Mouse (Mus musculus): ENCODE measurements at regions not wholly inside any gene's neighbourhood (a gene's known extent, or its start where the extent isn't known, plus 50 kb on each side); places are given as distances from the start of the nearest gene placed in this dataset.

GRCm38 (mm10) chr5:128484116-128484515, 51.2 kb upstream of the Tmem132d start:
- TF ChIP-seq POLR2A (IDR thresholded peaks at IDR 0.05; ENCODE audit: low read depth, low read length) (no peak), CTCF (IDR thresholded peaks at IDR 0.05; ENCODE audit: extremely low read depth, insufficient read depth, insufficient read length, insufficient replicate concordance) (no peak)
- 46% methylated on average over 6 of the region's 6 CpGs for WGBS
- Histone ChIP-seq H3K4me3 (ENCODE audit: extremely low read depth, insufficient read depth, insufficient read length) (no peak overlapping the region), H3K4me1 (ENCODE audit: control insufficient read depth, insufficient read depth, insufficient read length) (no peaks in the 10 kb centered on the region), H3K36me3 (ENCODE audit: control insufficient read depth, insufficient read depth, low read length) (no peaks in the 10 kb centered on the region), H3K27ac (ENCODE audit: insufficient read depth, low read length) (no peak overlapping the region), H3K27me3 (ENCODE audit: control insufficient read depth, insufficient read depth, low read length) (no peaks in the 10 kb centered on the region)
- DNase-seq (ENCODE audit: low read depth in 1 of 2, low spot score in 2 of 2), result no peak

- Histone ChIP-seq H3K27me3 (ENCODE audit: control insufficient read depth, insufficient read depth, low read length) (no peaks in the 10 kb centered on the region), H3K4me3 (ENCODE audit: extremely low read depth, insufficient read depth, insufficient read length) (no peak overlapping the region), H3K4me1 (ENCODE audit: control insufficient read depth, insufficient read depth, insufficient read length) (no peaks in the 10 kb centered on the region), H3K36me3 (ENCODE audit: control insufficient read depth, insufficient read depth, low read length) (no peaks in the 10 kb centered on the region), H3K27ac (ENCODE audit: insufficient read depth, low read length) (no peak overlapping the region)
- TF ChIP-seq POLR2A (IDR thresholded peaks at IDR 0.05; ENCODE audit: low read depth, low read length) (no peak), CTCF (IDR thresholded peaks at IDR 0.05; ENCODE audit: extremely low read depth, insufficient read depth, insufficient read length, insufficient replicate concordance) (no peak)
- no peak for DNase-seq (ENCODE audit: low read depth in 1 of 2, low spot score in 2 of 2)
- WGBS, result 13% methylated on average over 13 of the region's 13 CpGs
Observed at GRCm38 (mm10) chr5:128483441-128483810, 50.5 kb upstream of the Tmem132d start.

- H3K4me1 ChIP-seq (ENCODE audit: control insufficient read depth, insufficient read depth, insufficient read length), result no peaks in the 10 kb centered on the region
- TF ChIP-seq POLR2A (IDR thresholded peaks at IDR 0.05; ENCODE audit: low read depth, low read length) (no peak), CTCF (IDR thresholded peaks at IDR 0.05; ENCODE audit: extremely low read depth, insufficient read depth, insufficient read length, insufficient replicate concordance) (no peak)
- WGBS, result 13% methylated on average over 20 of the region's 20 CpGs
- no peak for DNase-seq (ENCODE audit: low read depth in 1 of 2, low spot score in 2 of 2)
- no peak overlapping the region for H3K27ac ChIP-seq (ENCODE audit: insufficient read depth, low read length)
- no peaks in the 10 kb centered on the region for H3K27me3 ChIP-seq (ENCODE audit: control insufficient read depth, insufficient read depth, low read length)
- no peak overlapping the region for H3K4me3 ChIP-seq (ENCODE audit: extremely low read depth, insufficient read depth, insufficient read length)
- no peaks in the 10 kb centered on the region for H3K36me3 ChIP-seq (ENCODE audit: control insufficient read depth, insufficient read depth, low read length)
Observed at GRCm38 (mm10) chr5:128482617-128483440, 50.0 kb upstream of the Tmem132d start.

Measured in spleen, adult 2 months (tissue).